Mouse (Mus musculus) intestine, embryonic 15.5 days (tissue): ENCODE data around the gene Dusp10. TPM values are rescaled to one million over a fixed set of nuclear protein-coding genes. Genes with fewer than 3 reads are reported as not detected.
A peak's percentile ranks its signal among the peaks of the same experiment; 100 is the strongest.

Source experiments
- ATAC-seq: fragments of 200-750 bp; cut with Nextera tagmentation; 2 replicates; pipeline ENCODE4 v1.8.0; 2017; ENCODE audit warnings: moderate TSS enrichment, moderate library complexity
- H3K27ac ChIP-seq: fragments of 300-500 bp; sonication (generic); 2 replicates; pipeline ENCODE4 v1.5.1; 2015; ENCODE audit warnings: mild to moderate bottlenecking, inconsistent platforms
- H3K27me3 ChIP-seq: fragments of 300-500 bp; sonication (generic); replicated peaks from 2 replicates; pipeline ENCODE4 v1.6.1; 2015; ENCODE audit warnings: inconsistent platforms
- H3K36me3 ChIP-seq: fragments of 300-500 bp; sonication (generic); 2 replicates; pipeline ENCODE4 v1.6.1; 2015; ENCODE audit warnings: inconsistent platforms
- H3K4me1 ChIP-seq: fragments of 300-500 bp; sonication (generic); replicated peaks from 2 replicates; pipeline ENCODE4 v1.6.1; 2015; ENCODE audit warnings: inconsistent platforms
- H3K4me2 ChIP-seq: fragments of 300-500 bp; sonication (generic); replicated peaks from 2 replicates; pipeline ENCODE4 v1.6.1; 2015; ENCODE audit warnings: mild to moderate bottlenecking, inconsistent platforms
- H3K4me3 ChIP-seq: fragments of 300-500 bp; sonication (generic); replicated peaks from 2 replicates; pipeline ENCODE4 v1.5.1; 2015; ENCODE audit warnings: inconsistent platforms
- H3K9ac ChIP-seq: fragments of 300-500 bp; sonication (generic); 2 replicates; pipeline ENCODE4 v1.6.1; 2015; ENCODE audit warnings: inconsistent platforms
- H3K9me3 ChIP-seq: fragments of 300-500 bp; sonication (generic); 2 replicates; pipeline ENCODE4 v1.6.1; 2016; ENCODE audit warnings: inconsistent platforms
- whole genome bisulfite sequencing: fragments of 180-500 bp; shearing (Covaris S2); methylation state at CpG from one replicate; pipeline ENCODE4 v1.1.7; 2015; 5-methylcytosine and 5-hydroxymethylcytosine counted together
- polyA plus RNA-seq: library from polyadenylated mRNA; unstranded; fragments of >200 nt; fragmentation: Nextera tagmentation; extraction: Ambion mirVana; gene quantifications from 2 replicates; pipeline ENCODE4 v1.2.1, GENCODE M21; 2015

The Dusp10 gene
- polyA plus RNA-seq, 1 experiment from 2014 or later = 11.9 TPM

DNA sequence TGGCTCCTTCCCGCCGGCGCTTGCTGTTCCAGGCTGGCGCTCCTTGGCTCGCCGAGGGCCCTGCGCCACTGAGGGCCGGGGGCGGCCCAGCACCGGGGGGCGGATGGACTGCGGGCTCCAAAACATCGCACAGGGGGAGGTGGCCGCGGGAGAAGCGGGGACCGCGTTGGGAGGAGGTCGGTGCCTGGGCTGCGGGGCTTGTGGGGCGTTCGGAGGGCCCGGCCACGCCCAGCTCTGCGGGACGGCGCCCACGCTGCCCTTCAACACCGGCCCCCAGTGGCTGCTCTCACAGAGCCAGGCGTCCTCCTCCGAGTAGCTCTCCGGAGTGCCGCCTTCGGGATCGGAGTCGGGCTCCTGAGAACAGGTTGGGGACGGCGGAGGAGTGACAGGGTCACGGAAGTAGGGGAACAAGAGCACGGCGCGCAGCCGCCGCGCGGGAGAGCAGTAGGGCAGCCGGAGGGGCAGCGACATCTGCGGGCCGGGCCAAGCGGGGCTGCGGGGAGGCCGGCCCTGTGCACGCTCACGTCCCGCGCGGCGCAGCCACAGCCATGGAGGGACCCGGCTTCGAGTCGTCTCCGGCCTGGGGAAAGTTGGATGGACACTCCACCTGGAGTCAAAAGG is 20.4 kb downstream of the Dusp10 start:
- Histone ChIP-seq H3K36me3 (no peaks in the 10 kb centered on the region), H3K9me3 (no peaks in the 10 kb centered on the region), H3K27ac (peak overlapping the region; percentile 97), H3K9ac (peak overlapping the region; percentile 93), H3K4me2 (peak overlapping the region; percentile 92), H3K27me3 (no peaks in the 10 kb centered on the region), H3K4me3 (peak overlapping the region; percentile 69), H3K4me1 (peaks cover 14% of the 10 kb centered on the region; the same call in 1 of the 2 replicates)
- under 1% methylated on average over 63 of the region's 63 CpGs for WGBS
- peak; percentile 85 for ATAC-seq

GRCm38 (mm10) chr1:184034011-184034557 is 21.0 kb downstream of the Dusp10 start, which contains the start of gene 1700056E22Rik:
Gene 1700056E22Rik (minus strand): TSS chr1:184034301.
- peak within 1 kb of the TSS; percentile 93 for H3K9ac ChIP-seq
- no peaks in the 10 kb centered on the region for H3K27me3 ChIP-seq
- H3K4me3 ChIP-seq = peak within 1 kb of the TSS; percentile 69
- H3K4me1 ChIP-seq = peaks cover 14% of the 10 kb centered on the region; the same call in 1 of the 2 replicates
- H3K9me3 ChIP-seq = no peaks in the 10 kb centered on the region
- peak within 1 kb of the TSS; percentile 92 for H3K4me2 ChIP-seq
- under 1% methylated on average over 38 of the region's 38 CpGs for WGBS
- ATAC-seq = peak; percentile 100
- peak within 1 kb of the TSS; percentile 97 for H3K27ac ChIP-seq
- H3K36me3 ChIP-seq = no peaks in the 10 kb centered on the region

DNA sequence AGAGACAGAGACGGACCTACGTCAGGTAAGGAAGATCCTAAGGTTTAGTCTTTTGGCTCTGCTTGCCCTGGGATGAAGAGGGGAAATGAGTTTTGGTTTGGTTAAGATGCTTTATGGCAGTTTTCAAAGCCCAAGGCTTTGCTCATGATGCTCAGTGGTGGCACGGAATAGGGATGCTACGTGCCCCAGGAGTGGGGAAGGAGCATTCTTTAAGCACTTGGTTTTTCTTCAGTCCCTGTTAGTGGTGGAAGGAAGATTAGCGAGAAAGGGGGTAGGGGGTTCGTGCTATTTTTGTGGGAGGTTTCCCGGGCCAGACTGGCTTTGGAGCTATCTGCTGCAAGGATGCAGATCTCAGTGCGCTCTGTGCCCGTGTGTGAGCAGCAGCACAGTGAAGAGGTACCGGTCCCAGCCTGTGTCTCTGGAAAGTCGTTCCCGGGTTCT is 21.7 kb downstream of the Dusp10 start:
- peak overlapping the region; percentile 47 for H3K9ac ChIP-seq
- no peaks in the 10 kb centered on the region for H3K36me3 ChIP-seq
- H3K27ac ChIP-seq = peak overlapping the region; percentile 59
- no peaks in the 10 kb centered on the region for H3K9me3 ChIP-seq
- H3K4me1 ChIP-seq = peaks cover 14% of the 10 kb centered on the region; the same call in 1 of the 2 replicates
- H3K4me3 ChIP-seq = peak overlapping the region; percentile 69
- under 1% methylated on average over 12 of the region's 12 CpGs for WGBS
- H3K27me3 ChIP-seq = no peaks in the 10 kb centered on the region
- H3K4me2 ChIP-seq = peak overlapping the region; percentile 69
- peak; percentile 2; the same call in 1 of the 2 replicates for ATAC-seq

- no peak for ATAC-seq
- H3K27ac ChIP-seq = 0 out of 2 replicates have a peak overlapping the region, but pooled peaks have one; percentile 0
- no peaks in the 10 kb centered on the region for H3K9me3 ChIP-seq
- peak overlapping the region; percentile 69 for H3K4me2 ChIP-seq
- peak overlapping the region; percentile 69 for H3K4me3 ChIP-seq
- H3K27me3 ChIP-seq = no peaks in the 10 kb centered on the region
- WGBS = 11% methylated on average over 12 of the region's 12 CpGs
- H3K4me1 ChIP-seq = peaks cover 14% of the 10 kb centered on the region; the same call in 1 of the 2 replicates
- no peaks in the 10 kb centered on the region for H3K36me3 ChIP-seq
- peak overlapping the region; percentile 29 for H3K9ac ChIP-seq
Observed at GRCm38 (mm10) chr1:184035346-184035903, 22.3 kb downstream of the Dusp10 start.

- Histone ChIP-seq H3K27ac (no peak overlapping the region), H3K9me3 (no peaks in the 10 kb centered on the region), H3K4me1 (peaks cover 10% of the 10 kb centered on the region; the same call in 1 of the 2 replicates), H3K9ac (no peak overlapping the region), H3K4me3 (no peak overlapping the region), H3K36me3 (no peaks in the 10 kb centered on the region), H3K4me2 (no peak overlapping the region), H3K27me3 (no peaks in the 10 kb centered on the region)
- 91% methylated on average over 4 of the region's 4 CpGs for WGBS
- ATAC-seq = no peak
Observed at GRCm38 (mm10) chr1:184037802-184038201, 24.7 kb downstream of the Dusp10 start.

DNA sequence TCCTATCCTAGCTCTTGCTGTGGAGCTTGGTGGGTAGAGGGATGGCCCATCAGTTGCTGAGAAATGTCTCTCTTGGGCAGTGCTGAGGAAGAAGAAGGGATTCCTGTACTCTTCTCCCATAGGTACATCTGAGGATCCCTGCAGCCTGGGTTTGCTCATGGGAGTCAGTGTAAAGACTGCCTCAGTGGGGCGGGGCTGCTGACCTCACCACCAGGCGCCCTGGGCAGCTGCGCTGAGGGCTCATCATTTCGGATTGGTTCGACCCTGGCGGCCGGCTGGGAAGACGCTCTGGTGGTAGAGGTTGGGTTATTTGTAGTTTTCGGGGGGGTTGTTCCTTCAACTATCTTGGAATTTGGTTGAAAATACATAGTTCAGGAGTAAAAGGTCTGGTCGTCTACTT is 26.2 kb downstream of the Dusp10 start:
- no peaks in the 10 kb centered on the region for H3K9me3 ChIP-seq
- H3K27me3 ChIP-seq = no peaks in the 10 kb centered on the region
- ATAC-seq = no peak
- no peak overlapping the region; the same call in 1 of the 2 replicates for H3K4me2 ChIP-seq
- no peak overlapping the region for H3K4me3 ChIP-seq
- H3K36me3 ChIP-seq = no peaks in the 10 kb centered on the region
- H3K27ac ChIP-seq = no peak overlapping the region
- 93% methylated on average over 10 of the region's 10 CpGs for WGBS
- H3K9ac ChIP-seq = no peak overlapping the region
- H3K4me1 ChIP-seq = peaks cover 4% of the 10 kb centered on the region; the same call in 1 of the 2 replicates

GRCm38 (mm10) chr1:184040181-184040580 is 27.1 kb downstream of the Dusp10 start:
- WGBS = 90% methylated on average over 11 of the region's 11 CpGs
- Histone ChIP-seq H3K4me1 (peaks cover 4% of the 10 kb centered on the region; the same call in 1 of the 2 replicates), H3K4me3 (no peak overlapping the region), H3K9me3 (no peaks in the 10 kb centered on the region), H3K36me3 (no peaks in the 10 kb centered on the region), H3K27me3 (no peaks in the 10 kb centered on the region), H3K9ac (no peak overlapping the region), H3K27ac (no peak overlapping the region), H3K4me2 (no peak overlapping the region)
- ATAC-seq = no peak

DNA sequence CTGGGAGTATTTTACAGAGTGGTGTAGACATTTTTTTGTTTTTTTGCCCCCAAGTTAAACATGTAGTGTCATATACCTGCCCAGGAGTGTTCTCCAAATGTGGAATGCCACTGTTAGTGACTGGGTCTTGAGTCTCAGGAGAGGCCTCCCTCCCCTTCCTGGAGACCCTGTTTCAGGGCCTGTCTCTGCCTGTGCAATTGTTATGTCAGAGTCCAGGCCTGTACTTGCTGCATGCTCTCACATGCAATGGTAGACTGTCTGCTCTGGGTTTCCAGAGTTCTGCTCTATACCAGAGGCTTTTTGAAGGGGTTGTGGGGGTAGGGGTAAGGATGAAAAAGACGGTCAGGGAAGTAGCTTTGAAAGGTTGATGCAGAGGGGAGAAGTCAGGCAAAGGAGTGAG is 27.8 kb downstream of the Dusp10 start:
- Histone ChIP-seq H3K27ac (no peak overlapping the region), H3K9me3 (no peaks in the 10 kb centered on the region), H3K36me3 (no peaks in the 10 kb centered on the region), H3K4me2 (peak overlapping the region; percentile 14; the same call in 1 of the 2 replicates), H3K4me3 (no peak overlapping the region), H3K27me3 (no peaks in the 10 kb centered on the region), H3K4me1 (peaks cover 4% of the 10 kb centered on the region; the same call in 1 of the 2 replicates), H3K9ac (no peak overlapping the region)
- no peak for ATAC-seq
- WGBS = 69% methylated on average over 1 of the region's 1 CpGs

DNA sequence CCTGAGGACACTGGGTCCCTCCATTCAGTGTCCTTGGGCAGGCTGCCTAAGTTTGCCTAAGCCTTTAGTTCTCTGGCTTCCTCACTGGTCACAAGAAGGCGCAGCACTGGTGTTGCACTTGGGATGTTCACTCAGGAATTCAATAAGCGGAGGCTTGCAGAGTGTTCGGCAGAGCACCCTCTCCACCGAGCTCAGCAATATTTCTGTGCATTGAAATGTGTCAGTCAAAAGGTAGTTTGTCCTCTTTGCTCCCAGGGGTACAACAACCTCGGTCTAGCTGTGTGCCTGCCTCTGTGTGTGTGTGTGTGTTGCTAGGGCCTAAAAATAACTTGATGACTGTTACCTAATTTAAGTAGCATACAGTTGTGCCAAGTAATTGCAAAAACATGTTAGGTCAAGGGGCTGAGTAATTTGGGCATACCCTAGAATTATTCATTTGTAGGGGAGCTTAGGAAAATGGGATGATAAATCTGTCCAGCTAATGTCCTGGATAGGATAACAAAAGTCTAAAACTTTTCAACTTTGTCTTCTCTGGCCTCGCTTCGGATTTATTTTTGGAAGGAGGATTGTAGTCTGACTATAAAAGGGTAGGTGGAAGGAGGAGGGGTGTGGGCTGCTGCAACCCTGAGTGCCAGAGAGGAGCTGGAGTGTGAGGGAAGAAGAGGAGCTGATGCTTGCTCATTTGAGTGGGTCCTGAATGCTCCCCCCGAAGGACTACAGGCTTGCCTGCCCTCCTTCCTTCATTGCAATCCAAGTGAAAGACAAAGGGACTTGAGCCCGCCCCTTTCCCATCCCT is 28.9 kb downstream of the Dusp10 start:
- WGBS = 63% methylated on average over 9 of the region's 9 CpGs
- no peaks in the 10 kb centered on the region for H3K9me3 ChIP-seq
- H3K4me2 ChIP-seq = 0 out of 2 replicates have a peak overlapping the region, but pooled peaks have one; percentile 2
- no peaks in the 10 kb centered on the region for H3K36me3 ChIP-seq
- H3K27me3 ChIP-seq = no peaks in the 10 kb centered on the region
- peak; percentile 76 for ATAC-seq
- no peak overlapping the region for H3K9ac ChIP-seq
- H3K4me3 ChIP-seq = no peak overlapping the region
- 0 out of 2 replicates have a peak, but pooled peaks cover under 1% of the 10 kb centered on the region for H3K4me1 ChIP-seq
- H3K27ac ChIP-seq = peak overlapping the region; percentile 8

DNA sequence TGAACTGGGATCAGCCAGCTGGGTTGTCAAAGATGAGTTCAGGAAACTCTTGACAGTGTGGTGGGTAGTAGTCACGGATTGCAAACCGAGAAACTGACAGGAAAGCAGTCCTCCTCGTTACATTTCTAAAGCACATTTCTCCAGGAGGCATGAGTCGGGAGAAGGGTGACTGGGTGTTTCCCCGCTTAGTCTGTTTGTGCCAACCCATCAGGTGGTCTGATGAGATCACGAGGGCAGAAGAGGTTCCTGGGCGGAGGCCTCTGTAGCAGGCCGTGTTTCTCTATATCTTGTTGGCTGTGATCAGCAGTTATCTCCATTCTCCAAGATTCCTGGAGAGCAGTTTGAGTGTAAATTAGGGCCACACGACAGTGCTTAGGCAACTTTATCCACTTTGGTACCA is 29.6 kb downstream of the Dusp10 start:
- H3K9ac ChIP-seq = no peak overlapping the region

GRCm38 (mm10) chr1:184043391-184043790 is 30.3 kb downstream of the Dusp10 start:
- H3K36me3 ChIP-seq = no peaks in the 10 kb centered on the region
- H3K4me3 ChIP-seq = no peak overlapping the region
- H3K27ac ChIP-seq = no peak overlapping the region
- H3K4me1 ChIP-seq = no peaks in the 10 kb centered on the region
- H3K9me3 ChIP-seq = no peaks in the 10 kb centered on the region
- H3K27me3 ChIP-seq = no peaks in the 10 kb centered on the region
- no peak for ATAC-seq
- 82% methylated on average over 6 of the region's 6 CpGs for WGBS
- H3K9ac ChIP-seq = no peak overlapping the region
- H3K4me2 ChIP-seq = no peak overlapping the region

More for the DNA sequence above, 29.6 kb downstream of the Dusp10 start:
- H3K4me2 ChIP-seq = no peak overlapping the region
- no peaks in the 10 kb centered on the region for H3K4me1 ChIP-seq
- no peak for ATAC-seq
- 75% methylated on average over 9 of the region's 9 CpGs for WGBS
- no peak overlapping the region for H3K4me3 ChIP-seq
- H3K27ac ChIP-seq = no peak overlapping the region
- no peaks in the 10 kb centered on the region for H3K9me3 ChIP-seq
- H3K36me3 ChIP-seq = no peaks in the 10 kb centered on the region
- no peaks in the 10 kb centered on the region for H3K27me3 ChIP-seq
